Mouse (Mus musculus) c-Kit-positive CD71-positive TER-119-negative erythroid progenitor cells, embryonic 14.5 days (primary cell): ENCODE results near the gene Sphkap.

ENCODE experiments used
- DNase-seq: peaks from one replicate; pipeline ENCODE4 v3.0.0-alpha.2; 2013; ENCODE audit warnings: low read depth

The Sphkap gene

GRCm38 (mm10) chr1:83408021-83408464 lies at the start of gene Sphkap:
Gene Sphkap, minus strand, starts transcription at chr1:83408200.
- DNase-seq = no peak

- DNase-seq = no peak
Measured at GRCm38 (mm10) chr1:83451291-83451690, 43.3 kb upstream of the Sphkap start.

GRCm38 (mm10) chr1:83440422-83440821 lies 32.4 kb upstream of the Sphkap start:
- DNase-seq = no peak

- no peak for DNase-seq
Measured at GRCm38 (mm10) chr1:83433932-83434331, 25.9 kb upstream of the Sphkap start.

GRCm38 (mm10) chr1:83429866-83430265 lies 21.9 kb upstream of the Sphkap start:
- DNase-seq = no peak

GRCm38 (mm10) chr1:83407616-83408015 lies 384 bp downstream of the Sphkap start:
- DNase-seq = no peak

GRCm38 (mm10) chr1:83406882-83407549 lies 984 bp downstream of the Sphkap start:
- DNase-seq = no peak

GRCm38 (mm10) chr1:83401079-83401478 lies 6.9 kb downstream of the Sphkap start:
- DNase-seq = no peak

- DNase-seq = no peak
Measured at GRCm38 (mm10) chr1:83396284-83396683, 11.7 kb downstream of the Sphkap start.

- DNase-seq = no peak
Measured at GRCm38 (mm10) chr1:83395559-83395958, 12.4 kb downstream of the Sphkap start.

GRCm38 (mm10) chr1:83389419-83389818 lies 18.6 kb downstream of the Sphkap start:
- DNase-seq = no peak

- no peak for DNase-seq
Measured at GRCm38 (mm10) chr1:83377404-83377803, 30.6 kb downstream of the Sphkap start.

- no peak for DNase-seq
Measured at GRCm38 (mm10) chr1:83366456-83366855, 41.5 kb downstream of the Sphkap start.

GRCm38 (mm10) chr1:83362168-83362567 lies 45.8 kb downstream of the Sphkap start:
- DNase-seq = no peak

- no peak for DNase-seq
Measured at GRCm38 (mm10) chr1:83346453-83346852, 61.5 kb downstream of the Sphkap start.

GRCm38 (mm10) chr1:83345572-83345971 lies 62.4 kb downstream of the Sphkap start:
- no peak for DNase-seq

- DNase-seq = no peak
Measured at GRCm38 (mm10) chr1:83345069-83345468, 62.9 kb downstream of the Sphkap start.

GRCm38 (mm10) chr1:83342726-83343250 lies 65.2 kb downstream of the Sphkap start:
- no peak for DNase-seq

- no peak for DNase-seq
Measured at GRCm38 (mm10) chr1:83339358-83339757, 68.6 kb downstream of the Sphkap start.

GRCm38 (mm10) chr1:83316917-83317316 lies 91.1 kb downstream of the Sphkap start:
- no peak for DNase-seq

- no peak for DNase-seq
Measured at GRCm38 (mm10) chr1:83315146-83315545, 92.9 kb downstream of the Sphkap start.

- DNase-seq = no peak
Measured at GRCm38 (mm10) chr1:83311607-83312295, 96.2 kb downstream of the Sphkap start.
